Mouse (Mus musculus): Measurements from ENCODE around the gene Zbtb24.

DNA sequence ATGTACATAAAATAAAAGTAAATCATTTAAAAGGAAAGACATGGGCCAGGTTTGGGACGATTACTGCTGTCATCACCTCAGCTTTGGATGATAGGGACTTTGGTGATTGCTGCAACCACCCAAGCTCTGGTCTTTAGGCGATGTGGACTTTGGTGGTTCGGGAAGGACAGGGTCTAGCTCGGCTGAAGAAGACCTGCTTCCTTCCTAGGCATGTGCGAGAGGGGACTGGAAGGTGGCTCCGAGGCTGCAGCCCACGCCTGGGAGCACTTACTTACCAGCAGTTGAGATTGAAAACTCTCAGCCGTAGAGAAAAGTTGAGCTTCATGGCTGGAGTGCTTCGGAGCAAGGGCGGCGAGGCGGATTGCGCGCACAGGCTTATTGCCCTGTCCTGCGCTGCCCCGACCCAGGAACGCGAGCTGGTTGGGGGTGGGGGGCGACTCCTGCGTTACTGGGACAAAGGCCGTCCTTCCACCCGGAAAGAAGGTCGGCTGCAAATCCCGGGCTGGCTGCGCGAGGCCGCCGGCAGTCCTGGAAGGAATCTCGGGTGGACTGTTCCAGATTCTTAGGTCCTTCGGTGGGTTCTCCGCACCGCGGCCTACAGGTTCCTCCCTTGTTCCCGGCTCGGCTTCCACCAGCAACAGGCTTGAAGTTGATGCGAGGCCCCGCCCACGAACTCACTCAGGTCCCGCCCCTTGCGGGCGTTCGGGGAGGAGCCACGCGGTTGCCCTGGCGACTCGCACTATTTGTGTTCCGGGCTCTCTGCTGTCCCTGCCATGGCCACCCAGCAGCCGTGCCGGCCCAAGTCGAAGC lies 39.7 kb downstream of the Zbtb24 start, which contains the start of the genes Smpd2 and Ppil6:
- TF ChIP-seq CTCF (IDR thresholded peaks at IDR 0.05; ENCODE audit: borderline replicate concordance, insufficient read depth, low read length) (no peak), POLR2A (IDR thresholded peaks at IDR 0.05; ENCODE audit: low read depth, low read length) (peak; percentile 87)

All from embryonic fibroblast, embryonic 13.5 days (primary cell).